Mouse (Mus musculus) limb, embryonic 14.5 days (tissue): ENCODE results near the gene Bax. TPM values are rescaled to one million over a fixed set of nuclear protein-coding genes. Genes with fewer than 3 reads are reported as not detected.
"Not testable (repeated sequence)": the region's sequence is repeated elsewhere in the genome, so short reads cannot be mapped to it uniquely, and the experiment has no call there.

Experiments used
- ATAC-seq: fragments of 200-750 bp; cut with Nextera tagmentation; 2 replicates; pipeline ENCODE4 v1.8.0; 2017; ENCODE audit warnings: low read depth, moderate number of reproducible peaks, moderate TSS enrichment; ENCODE audit not compliant: low FRiP score
- DNase-seq: peaks from one replicate; pipeline ENCODE4 v3.0.0-alpha.2; 2015; ENCODE audit warnings: low spot score
- H3K27ac ChIP-seq: fragments of 300-500 bp; sonication (generic); replicated peaks from 2 replicates; pipeline ENCODE4 v1.5.1; 2014; ENCODE audit warnings: low read depth, mild to moderate bottlenecking, low read length, moderate library complexity, mixed read lengths
- H3K27me3 ChIP-seq: fragments of 300-500 bp; sonication (generic); 2 replicates; pipeline ENCODE4 v1.6.1; 2014; ENCODE audit warnings: low read length, mixed read lengths; ENCODE audit not compliant: control insufficient read depth, insufficient read depth
- H3K36me3 ChIP-seq: fragments of 300-500 bp; sonication (generic); 2 replicates; pipeline ENCODE4 v1.6.1; 2014; ENCODE audit warnings: mild to moderate bottlenecking, low read length, moderate library complexity, mixed read lengths; ENCODE audit not compliant: control insufficient read depth, insufficient read depth
- H3K4me1 ChIP-seq: fragments of 300-500 bp; sonication (generic); 2 replicates; pipeline ENCODE4 v1.6.1; 2014; ENCODE audit warnings: antibody characterized with exemption, low read length, mixed read lengths; ENCODE audit not compliant: control insufficient read depth, insufficient read depth
- H3K4me2 ChIP-seq: fragments of 300-500 bp; sonication (generic); replicated peaks from 2 replicates; pipeline ENCODE4 v1.6.1; 2014; ENCODE audit warnings: low read depth, mild to moderate bottlenecking, low read length, moderate library complexity; ENCODE audit not compliant: severe bottlenecking
- H3K4me3 ChIP-seq: fragments of 300-500 bp; sonication (generic); replicated peaks from 2 replicates; pipeline ENCODE4 v1.5.1; 2014; ENCODE audit warnings: low read length
- H3K9ac ChIP-seq: fragments of 300-500 bp; sonication (generic); 2 replicates; pipeline ENCODE4 v1.6.1; 2014; ENCODE audit warnings: mild to moderate bottlenecking, low read depth, low read length, moderate library complexity; ENCODE audit not compliant: severe bottlenecking
- H3K9me3 ChIP-seq: fragments of 300-500 bp; sonication (generic); 2 replicates; pipeline ENCODE4 v1.6.1; 2016; ENCODE audit warnings: low read length; ENCODE audit not compliant: control insufficient read depth
- POLR2A ChIP-seq: fragments of 200-500 bp; IDR thresholded peaks from 2 replicates; pipeline ENCODE4 v1.8.0; 2012; ENCODE audit warnings: inconsistent platforms, mild to moderate bottlenecking, moderate library complexity, borderline replicate concordance; ENCODE audit not compliant: insufficient read depth, insufficient read length; ENCODE audit errors: extremely low read depth
- WGBS: fragments of 180-500 bp; shearing (Covaris S2); extraction: QIAGEN DNeasy Blood & Tissue Kit; methylation state at CpG from one replicate; pipeline ENCODE4 v1.1.7; 2014; 5-methylcytosine and 5-hydroxymethylcytosine counted together
- polyA plus RNA-seq, 2 experiments: library from polyadenylated mRNA; depleted of rRNA in 1 of 2; stranded (reverse) in 1 of 2; unstranded in 1 of 2; fragments of >200 nt; fragmentation: Nextera tagmentation in 1 of 2; extraction: Ambion mirVana in 1 of 2; gene quantifications; 2 replicates each; pipeline versions ENCODE4 v1.2.1 to v1.2.3; 2012 to 2014

The Bax gene
- polyA plus RNA-seq, 2 experiments = 127 to 133 TPM

DNA sequence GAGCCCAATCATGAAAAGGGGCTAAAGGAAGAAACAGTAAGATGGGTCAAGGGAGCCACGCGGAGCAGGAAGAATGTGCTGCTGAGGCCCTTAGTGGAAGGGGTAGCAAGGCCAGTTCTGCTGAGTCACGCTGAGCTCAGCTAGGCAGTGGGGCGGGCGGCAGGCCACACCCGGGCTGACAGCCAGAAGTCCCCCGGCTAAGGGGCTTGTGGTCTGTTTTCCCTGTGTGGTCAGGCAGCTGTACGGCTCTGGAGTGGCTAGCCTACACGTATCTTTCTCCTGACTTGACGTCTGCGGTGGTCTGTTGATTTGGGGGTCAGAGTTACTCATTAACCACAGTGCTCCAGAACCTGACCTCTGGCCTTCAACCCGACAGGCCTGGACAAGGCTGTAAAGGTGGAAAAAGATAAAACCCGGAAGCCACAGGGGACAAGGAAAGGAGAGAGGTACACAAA lies 5.8 kb downstream of the Bax start:
- Histone ChIP-seq H3K9ac (no peak overlapping the region), H3K4me1 (peaks cover 36% of the 10 kb centered on the region), H3K36me3 (peaks cover 63% of the 10 kb centered on the region), H3K9me3 (no peaks in the 10 kb centered on the region), H3K27ac (peak overlapping the region; percentile 88), H3K4me3 (peak overlapping the region; percentile 73; the same call in 1 of the 2 replicates), H3K4me2 (peak overlapping the region; percentile 69), H3K27me3 (no peaks in the 10 kb centered on the region)
- TF ChIP-seq POLR2A = no peak
- DNase-seq (peak; percentile 86), ATAC-seq (peak; percentile 17; the same call in 1 of the 2 replicates)
- WGBS = 11% methylated on average over 13 of the region's 13 CpGs

DNA sequence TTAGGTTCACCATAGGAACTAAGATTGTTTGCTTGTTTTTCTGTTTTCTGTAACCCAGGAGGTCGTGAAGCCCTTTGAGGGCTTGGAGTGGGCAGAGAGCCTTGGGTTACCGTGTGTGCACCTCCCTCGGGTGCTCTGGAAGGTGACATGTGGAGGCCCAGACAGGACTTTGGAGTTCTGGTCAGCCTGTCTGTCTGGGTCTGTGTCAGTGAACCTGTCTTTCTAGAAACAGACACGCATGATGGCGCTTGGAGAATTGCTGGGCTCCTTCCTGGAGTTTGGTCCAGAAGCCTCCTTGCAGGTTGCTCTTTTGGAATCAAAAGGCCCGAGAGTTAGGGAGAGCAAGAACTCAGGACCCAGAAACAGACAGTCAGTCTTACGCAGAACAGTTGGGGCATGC lies 6.3 kb downstream of the Bax start:
- Histone ChIP-seq H3K4me1 (peaks cover 32% of the 10 kb centered on the region), H3K36me3 (peaks cover 66% of the 10 kb centered on the region), H3K4me2 (peak overlapping the region; percentile 69), H3K9me3 (no peaks in the 10 kb centered on the region), H3K27me3 (no peaks in the 10 kb centered on the region), H3K4me3 (peak overlapping the region; percentile 73), H3K27ac (peak overlapping the region; percentile 88), H3K9ac (peak overlapping the region; percentile 43)
- no peak for TF ChIP-seq POLR2A
- WGBS = 73% methylated on average over 7 of the region's 7 CpGs
- ATAC-seq = no peak
- DNase-seq = no peak

DNA sequence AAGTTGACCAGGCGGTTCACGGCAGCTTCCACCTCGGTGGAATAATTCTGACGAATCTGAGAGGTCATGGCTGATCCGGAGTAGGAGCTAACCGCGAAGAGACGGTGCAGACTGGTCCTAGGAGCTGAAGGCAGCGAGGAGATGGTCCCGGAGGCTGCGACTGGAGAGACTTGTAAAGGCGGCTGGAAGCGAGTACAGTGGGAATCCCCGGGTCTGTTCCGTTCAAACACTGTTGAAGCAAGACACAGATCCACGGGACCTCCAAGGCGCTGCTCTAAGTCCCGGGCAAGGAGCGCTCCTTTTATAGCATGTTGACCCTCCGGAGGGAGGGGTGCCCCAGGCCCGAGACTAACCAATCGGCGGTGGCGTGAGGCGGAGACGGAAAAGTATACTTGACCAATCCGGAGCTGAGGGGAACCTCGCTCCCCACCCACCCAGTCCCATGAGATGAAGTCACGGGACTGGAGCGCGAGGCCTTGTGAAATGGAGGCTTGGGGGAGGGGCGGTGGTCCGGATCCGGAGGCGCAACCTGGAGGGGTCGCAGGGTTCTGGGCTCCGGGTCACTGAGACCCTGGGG lies 7.0 kb downstream of the Bax start, which contains the start of gene Ftl1:
Gene Ftl1 (minus strand): TSS at position 321 of the 577 bp plus-strand sequence.
- Histone ChIP-seq H3K4me2 (peak within 1 kb of the TSS; percentile 83), H3K36me3 (peaks cover 66% of the 10 kb centered on the region), H3K27ac (peak within 1 kb of the TSS; percentile 88), H3K4me1 (peaks cover 32% of the 10 kb centered on the region), H3K9ac (peak within 1 kb of the TSS; percentile 67), H3K4me3 (peak within 1 kb of the TSS; percentile 73)
- H3K27me3 ChIP-seq, H3K9me3 ChIP-seq: not testable (repeated sequence)
- ATAC-seq = peak; percentile 93
- peak; percentile 100 for DNase-seq
- peak; percentile 90; the same call in 1 of the 2 replicates for TF ChIP-seq POLR2A
- WGBS = under 1% methylated on average over 24 of the region's 37 CpGs

DNA sequence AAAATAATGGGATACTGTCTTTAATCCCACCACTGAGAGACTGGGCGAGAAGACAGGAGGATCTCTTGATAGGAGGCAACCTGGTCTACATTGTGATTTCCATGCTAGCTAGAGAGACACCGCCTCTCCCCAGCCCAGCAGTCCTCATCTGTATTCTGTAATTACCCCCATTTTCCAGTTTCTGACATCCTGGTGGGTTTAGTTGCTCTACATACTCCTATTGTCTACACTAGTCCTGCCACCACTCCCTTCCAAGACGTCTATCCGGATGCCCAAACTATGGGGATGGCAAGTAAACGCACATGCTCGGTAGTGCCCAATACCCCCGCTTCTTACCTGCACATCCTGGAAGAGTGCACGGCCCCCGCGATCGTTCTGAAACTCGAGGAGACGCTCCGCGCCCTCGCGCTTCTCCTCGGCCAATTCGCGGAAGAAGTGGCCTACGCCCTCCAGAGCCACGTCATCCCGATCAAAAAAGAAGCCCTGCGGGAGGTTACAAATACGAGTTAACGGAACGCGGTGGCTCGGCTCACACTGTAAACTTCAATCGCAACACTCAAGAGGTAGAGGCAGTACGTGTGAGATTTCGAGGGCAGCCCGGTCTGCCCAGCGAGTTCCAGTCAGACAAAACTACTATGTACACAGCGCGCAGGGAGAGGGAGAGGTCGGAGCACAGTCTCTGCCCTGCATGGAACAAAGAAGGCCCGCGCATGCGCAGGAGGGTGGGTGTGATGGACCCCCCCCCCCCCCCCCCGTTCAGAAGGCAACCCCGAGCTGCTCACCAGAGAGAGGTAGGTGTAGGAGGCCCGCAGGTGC lies 7.7 kb downstream of the Bax start:
- Histone ChIP-seq H3K27ac (peak overlapping the region; percentile 88), H3K9ac (peak overlapping the region; percentile 67), H3K36me3 (peaks cover 70% of the 10 kb centered on the region), H3K27me3 (no peaks in the 10 kb centered on the region), H3K4me2 (peak overlapping the region; percentile 83), H3K4me1 (peaks cover 32% of the 10 kb centered on the region), H3K9me3 (no peaks in the 10 kb centered on the region), H3K4me3 (peak overlapping the region; percentile 73)
- DNase-seq = peak; percentile 85
- WGBS = under 1% methylated on average over 37 of the region's 43 CpGs
- peak; percentile 66 for ATAC-seq
- no peak for TF ChIP-seq POLR2A
